Mouse (Mus musculus): ENCODE measurements around the gene Tenm3. TPM values are rescaled to one million over a fixed set of nuclear protein-coding genes. Genes with fewer than 3 reads are reported as not detected.

Tenm3 gene
- total RNA-seq, 2 experiments from 2014 or later, result 3.1 to 3.2 TPM

GRCm38 (mm10) chr8:48740147-48740881, 103.4 kb downstream of the Tenm3 start:
- DNase-seq, result no peak

DNA sequence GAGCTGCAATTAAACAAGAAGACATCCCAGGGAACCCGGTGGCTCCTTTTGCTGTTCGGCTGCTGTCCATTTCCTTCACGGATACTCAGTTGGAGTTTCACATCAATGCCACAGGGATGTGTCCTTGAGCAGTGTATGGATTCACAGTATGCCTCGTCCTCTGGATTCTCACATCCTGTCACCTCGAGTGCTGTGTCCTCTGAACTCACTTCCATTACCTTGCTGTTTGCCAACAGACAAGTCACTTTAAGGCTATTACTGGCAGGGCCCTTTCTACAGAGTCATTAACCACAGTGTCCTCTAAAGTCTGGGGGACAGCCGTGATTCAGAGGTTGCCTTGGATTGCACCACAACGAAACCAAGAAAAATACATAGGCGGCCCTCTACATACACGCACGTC, 110.0 kb downstream of the Tenm3 start:
- DNase-seq, result no peak

- no peak for DNase-seq
Observed at GRCm38 (mm10) chr8:48733057-48733456, 110.7 kb downstream of the Tenm3 start.

GRCm38 (mm10) chr8:48730701-48731100, 113.0 kb downstream of the Tenm3 start:
- DNase-seq, result no peak

DNA sequence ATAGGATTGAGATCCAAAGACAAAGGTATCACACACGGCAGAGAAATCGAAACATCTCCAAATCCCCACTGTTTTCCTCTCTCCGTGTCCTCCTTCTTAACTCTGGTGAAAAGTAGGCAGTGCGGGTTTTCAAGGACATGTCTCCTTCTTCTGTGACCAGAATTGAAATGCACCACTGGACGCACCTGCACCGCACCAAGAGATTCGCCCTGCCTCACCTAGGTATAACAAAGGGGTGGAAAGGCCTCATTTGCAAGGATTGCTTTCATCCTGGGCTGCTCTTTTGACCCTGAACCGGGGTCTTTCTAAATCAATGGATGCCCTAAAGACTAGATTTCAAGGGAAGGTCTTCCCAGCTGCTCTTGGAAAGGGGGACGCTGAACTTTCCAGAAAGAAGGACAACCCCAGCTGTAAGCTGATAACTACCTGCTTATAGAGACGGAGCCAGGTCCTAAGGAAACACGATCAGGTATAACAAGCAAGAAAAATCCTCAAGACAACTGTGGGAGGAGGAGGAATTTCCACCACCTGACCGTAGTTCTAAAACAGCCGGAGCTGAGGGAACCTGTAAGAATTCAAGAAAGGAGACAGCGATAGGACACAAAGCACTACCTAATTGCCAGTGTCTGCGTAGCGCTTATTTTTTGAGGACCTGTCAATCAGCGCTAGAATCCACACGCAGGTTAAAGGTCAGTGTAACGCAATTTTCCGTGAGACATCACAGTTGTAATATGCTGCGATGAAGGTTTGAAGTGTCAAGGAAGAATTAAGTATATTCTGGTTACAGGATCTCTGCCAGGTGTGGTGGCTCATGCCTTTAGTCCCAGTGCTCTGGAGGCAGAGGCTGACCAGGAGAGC, 114.7 kb downstream of the Tenm3 start:
- DNase-seq, result no peak

GRCm38 (mm10) chr8:48728006-48728405, 115.7 kb downstream of the Tenm3 start:
- no peak for DNase-seq

DNA sequence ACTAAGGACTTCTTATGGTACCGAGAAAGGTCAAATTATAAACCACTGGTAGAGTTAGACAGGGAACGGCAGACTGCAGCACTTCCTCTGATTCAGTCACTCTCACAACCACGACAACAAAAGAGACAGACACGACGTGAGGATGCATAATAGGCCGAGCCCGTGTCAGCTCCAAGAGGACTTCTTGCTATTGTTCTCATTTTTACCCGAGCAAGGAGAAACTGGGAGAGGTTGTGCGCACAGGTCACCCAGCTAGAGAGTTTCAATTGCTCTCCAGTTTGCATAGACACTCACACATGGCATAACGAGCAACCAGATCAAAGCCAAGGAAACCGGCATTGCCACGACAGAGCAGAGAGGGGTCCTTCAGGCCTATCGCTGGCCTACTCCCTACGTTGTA, 121.0 kb downstream of the Tenm3 start:
- no peak for DNase-seq

DNA sequence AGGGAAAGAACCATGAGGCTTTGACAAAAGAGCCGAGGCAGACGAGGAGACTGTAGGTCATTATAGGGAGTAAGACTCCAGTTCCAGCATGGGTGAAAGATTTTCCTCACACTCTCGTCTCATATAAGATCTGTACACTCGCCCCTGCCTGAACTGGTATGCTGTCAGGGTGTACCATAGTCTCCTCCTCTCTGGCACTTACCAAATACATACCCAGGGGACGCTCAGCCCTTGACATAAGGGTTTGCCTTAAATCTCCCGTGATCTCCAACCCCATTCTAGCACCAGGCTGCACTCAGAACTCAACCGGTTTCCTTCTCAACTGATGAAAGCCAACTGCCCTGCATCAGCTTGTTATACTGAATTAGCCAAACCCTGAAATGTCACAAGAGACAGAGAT, 121.4 kb downstream of the Tenm3 start:
- no peak for DNase-seq

- no peak for DNase-seq
Observed at GRCm38 (mm10) chr8:48721376-48721775, 122.4 kb downstream of the Tenm3 start.

- DNase-seq, result no peak
Observed at GRCm38 (mm10) chr8:48715616-48716015, 128.1 kb downstream of the Tenm3 start.

- no peak for DNase-seq
Observed at GRCm38 (mm10) chr8:48706666-48707065, 137.1 kb downstream of the Tenm3 start.

DNA sequence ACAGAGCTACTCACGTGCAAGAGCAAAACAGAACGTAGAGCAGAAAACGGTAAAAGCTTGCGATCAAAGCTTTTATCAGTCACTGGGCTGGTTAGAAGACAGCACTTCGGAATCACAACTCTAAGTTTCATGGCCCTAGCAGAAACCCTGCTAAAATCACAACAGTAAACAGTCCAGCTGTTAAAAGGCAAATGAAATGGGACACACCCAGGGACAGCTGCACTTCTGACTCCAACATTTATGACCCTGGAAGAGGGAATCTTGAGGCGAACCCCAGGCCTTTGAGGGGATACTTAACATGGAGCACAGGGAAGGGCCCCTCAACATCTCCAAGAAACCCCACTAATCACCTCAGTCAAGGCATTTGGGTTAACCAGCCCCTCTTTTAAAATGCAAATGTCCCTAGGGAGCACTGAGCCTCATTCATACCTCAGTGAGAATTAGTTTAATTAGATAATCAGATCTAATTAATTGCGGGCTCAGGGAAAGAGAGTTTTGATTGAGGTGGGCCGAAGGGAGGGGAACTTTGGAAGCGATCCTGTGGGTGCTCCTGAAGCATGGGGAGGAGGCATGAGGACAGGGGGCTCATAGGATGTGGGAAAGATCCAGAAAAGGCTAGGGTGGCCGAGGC, 138.8 kb downstream of the Tenm3 start:
- DNase-seq, result peak in 1 of 2 experiments; percentile 10

GRCm38 (mm10) chr8:48704485-48704884, 139.3 kb downstream of the Tenm3 start:
- peak; percentile 46 to 63 for DNase-seq

GRCm38 (mm10) chr8:48690665-48691395, 152.9 kb downstream of the Tenm3 start:
- peak; percentile 60 to 65 for DNase-seq

- DNase-seq, result no peak
Observed at GRCm38 (mm10) chr8:48688706-48689105, 155.0 kb downstream of the Tenm3 start.

GRCm38 (mm10) chr8:48688188-48688587, 155.6 kb downstream of the Tenm3 start:
- DNase-seq, result peak; percentile 7 to 17

DNA sequence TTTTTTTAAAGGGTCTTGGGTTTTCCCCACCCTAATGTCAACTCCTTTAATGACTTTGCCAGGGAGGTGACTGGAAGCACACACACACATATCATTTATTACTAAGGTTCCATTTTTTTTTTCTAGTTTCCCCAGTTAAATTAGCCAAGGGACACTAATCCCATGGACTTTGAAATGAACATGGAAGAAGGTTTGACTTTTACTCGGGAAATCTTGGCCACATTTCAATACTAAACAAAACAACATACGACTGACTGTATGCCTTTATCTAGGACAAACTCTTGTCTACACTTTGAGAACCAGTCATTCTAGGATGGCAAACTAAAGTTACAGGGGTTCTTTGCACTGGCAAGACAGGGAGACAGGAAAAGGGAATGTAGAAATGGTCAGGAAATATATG, 170.3 kb downstream of the Tenm3 start:
- no peak for DNase-seq

GRCm38 (mm10) chr8:48672471-48672870, 171.3 kb downstream of the Tenm3 start:
- no peak for DNase-seq

DNA sequence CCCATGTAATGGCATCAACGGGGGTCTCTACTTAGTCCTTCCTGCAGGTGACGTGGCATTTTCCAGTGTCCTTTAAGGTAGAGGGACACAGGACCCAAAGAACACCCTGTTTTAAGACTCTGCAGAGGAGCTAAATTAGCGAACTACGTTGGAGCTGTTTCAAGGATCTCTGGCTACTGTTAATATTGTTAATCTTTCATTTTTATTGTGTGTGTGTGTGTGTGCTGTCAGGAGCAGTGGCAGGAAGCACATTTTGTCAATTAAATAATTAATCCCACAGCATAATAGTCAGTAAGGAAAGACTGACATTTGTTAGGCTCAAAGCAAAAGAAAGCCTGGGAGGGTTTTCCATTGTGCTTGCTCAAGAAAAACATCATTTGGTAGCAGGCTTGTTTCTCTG, 172.4 kb downstream of the Tenm3 start:
- DNase-seq, result no peak

DNA sequence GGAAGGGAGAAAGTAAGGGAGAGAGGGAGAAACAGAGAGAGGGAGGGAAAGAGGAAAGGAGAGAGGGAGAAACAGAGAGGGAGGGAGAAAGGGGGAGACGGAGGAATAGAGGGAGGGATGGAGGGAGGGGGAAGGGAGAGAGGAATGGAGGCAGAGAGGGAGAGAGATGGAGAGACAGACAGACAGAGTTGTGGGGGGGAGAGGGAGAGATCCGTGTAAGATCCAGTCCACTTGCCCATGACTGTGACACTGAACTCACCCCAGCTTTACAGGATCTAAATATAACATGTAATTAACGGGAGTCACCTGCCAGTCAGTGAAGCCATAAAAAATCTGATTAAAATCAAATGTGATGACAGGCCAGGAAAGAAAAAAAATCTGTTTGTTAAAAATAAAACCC, 172.9 kb downstream of the Tenm3 start:
- no peak for DNase-seq

GRCm38 (mm10) chr8:48670387-48670786, 173.4 kb downstream of the Tenm3 start:
- DNase-seq, result no peak

DNA sequence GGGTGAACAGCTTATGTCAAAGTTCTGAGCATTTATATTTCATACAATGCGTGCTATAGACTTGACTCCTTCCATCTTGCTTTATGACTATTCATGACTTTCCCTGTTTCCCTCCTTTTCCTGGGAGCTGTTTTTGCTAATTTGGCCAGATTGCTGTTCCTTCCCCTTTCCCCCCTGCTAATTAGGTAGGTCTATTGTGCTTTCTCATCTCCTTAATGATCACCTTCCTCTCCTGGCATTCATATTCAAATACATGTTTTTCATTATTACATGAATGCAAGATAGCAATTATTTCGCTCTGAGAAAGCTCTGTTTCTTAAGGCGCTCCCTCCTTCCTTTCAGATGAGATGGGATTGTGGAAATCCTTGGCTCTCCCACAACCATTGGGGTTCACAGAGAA, 178.6 kb downstream of the Tenm3 start:
- DNase-seq, result no peak

Measured in heart, adult 18-20 months (tissue).